Mouse (Mus musculus): Measurements from ENCODE around the gene Ankrd9. TPM values are rescaled to one million over a fixed set of nuclear protein-coding genes. Genes with fewer than 3 reads are reported as not detected.

Ankrd9 gene
- total and polyA plus RNA-seq, 3 experiments = 13.8 to 26.0 TPM; not detected in 1

DNA sequence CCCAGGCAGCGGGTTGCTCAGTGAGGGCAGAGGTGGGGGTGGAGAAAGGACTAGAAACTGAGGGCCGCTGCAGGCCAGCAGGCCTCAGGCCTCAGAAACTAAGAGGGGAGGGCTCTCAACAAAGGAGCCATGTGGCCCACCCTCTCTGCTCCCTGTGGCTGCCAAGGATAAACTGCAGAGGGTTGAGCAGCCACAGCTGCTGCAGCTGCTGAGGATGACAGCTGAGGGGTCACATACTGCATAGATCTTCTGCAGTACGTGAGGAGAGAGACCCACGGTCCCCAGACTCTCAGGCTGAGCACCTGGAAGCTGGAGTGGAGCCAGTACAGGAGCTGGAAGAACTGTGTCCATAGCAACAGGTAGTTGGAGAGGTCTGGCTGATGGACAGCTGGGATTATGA, 5.8 kb upstream of the Ankrd9 start:
- Histone ChIP-seq H3K4me3 (ENCODE audit: control insufficient read depth in 1 of 2, insufficient read depth in 1 of 2, low read depth in 2 of 2, low read length in 2 of 2) (no peak overlapping the region), H3K4me1 (ENCODE audit: control insufficient read depth in 1 of 2, insufficient read depth in 2 of 2, low read length in 2 of 2) (0 out of 4 replicates have a peak, but pooled peaks cover 0 to 4% of the 10 kb centered on the region in 2 experiments), H3K27ac (ENCODE audit: control insufficient read depth, low read depth, low read length) (no peak overlapping the region), H3K79me2 (ENCODE audit: control insufficient read depth, insufficient read depth, low read length, poor library complexity) (no peaks in the 10 kb centered on the region), H3K9me3 (replicated peaks; ENCODE audit: insufficient read depth, low read length) (no peaks in the 10 kb centered on the region), H3K36me3 (ENCODE audit: control insufficient read depth in 1 of 2, insufficient read depth in 2 of 2, low read length in 2 of 2) (no peaks in the 10 kb centered on the region), H3K27me3 (ENCODE audit: control insufficient read depth in 1 of 2, insufficient read depth in 2 of 2, low read length in 2 of 2) (no peaks in the 10 kb centered on the region), H3K9ac (ENCODE audit: control insufficient read depth, low read depth, low read length, poor library complexity, severe bottlenecking) (no peak overlapping the region)
- TF ChIP-seq SIN3A (IDR thresholded peaks at IDR 0.05; ENCODE audit: low read length) = no peak
- TF ChIP-seq ETS1 (IDR thresholded peaks at IDR 0.05; ENCODE audit: low read depth, low read length) = no peak
- TF ChIP-seq MYB (IDR thresholded peaks at IDR 0.05; ENCODE audit: low read depth, low read length) = no peak
- no peak for TF ChIP-seq MXI1 (IDR thresholded peaks at IDR 0.05; ENCODE audit: low read depth, low read length)
- no peak for TF ChIP-seq HCFC1 (IDR thresholded peaks at IDR 0.05; ENCODE audit: low read depth, low read length)
- TF ChIP-seq GATA1 (IDR thresholded peaks at IDR 0.05; ENCODE audit: low read depth, low read length) = no peak
- TF ChIP-seq KAT2A (conservative IDR thresholded peaks at IDR 0.05; ENCODE audit: low read depth, low read length) = no peak
- TF ChIP-seq POLR2A (IDR thresholded peaks at IDR 0.05; ENCODE audit: control insufficient read depth in 1 of 2, insufficient read depth in 1 of 2, low read depth in 1 of 2, low read length in 2 of 2, poor library complexity in 1 of 2) = no peak
- no peak for TF ChIP-seq CHD2 (IDR thresholded peaks at IDR 0.05; ENCODE audit: low read length)
- no peak for TF ChIP-seq ZKSCAN1 (IDR thresholded peaks at IDR 0.05; ENCODE audit: low read depth, low read length)
- TF ChIP-seq ELF1 (IDR thresholded peaks at IDR 0.05; ENCODE audit: low read depth, low read length) = no peak
- DNase-seq (ENCODE audit: low read depth, low spot score) = no peak

DNA sequence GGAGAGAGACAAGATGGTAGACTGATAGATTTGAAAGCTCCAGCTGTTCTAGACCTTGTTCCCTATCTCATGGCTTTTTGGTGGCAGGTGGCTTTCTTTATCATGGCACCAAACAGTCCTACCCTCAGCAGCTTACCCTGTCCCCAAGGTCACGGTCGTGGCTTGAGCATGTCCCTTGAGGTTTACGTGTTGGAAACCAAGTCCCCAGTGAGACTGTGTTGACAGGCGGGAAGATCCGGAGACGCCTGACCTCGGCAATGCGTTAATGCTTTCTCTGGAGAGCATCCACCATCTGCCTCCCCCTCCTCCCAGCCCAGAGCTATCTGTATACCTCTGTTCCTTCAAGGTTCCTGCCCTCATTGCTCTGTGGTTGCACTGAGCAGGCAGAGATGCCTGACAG, 4.9 kb upstream of the Ankrd9 start:
- H3K4me1 ChIP-seq (ENCODE audit: control insufficient read depth in 1 of 2, insufficient read depth in 2 of 2, low read length in 2 of 2) = peaks cover 4 to 7% of the 10 kb centered on the region in 2 experiments; a peak in 1 of 4 replicates
- no peak overlapping the region for H3K27ac ChIP-seq (ENCODE audit: control insufficient read depth, low read depth, low read length)
- H3K36me3 ChIP-seq (ENCODE audit: control insufficient read depth in 1 of 2, insufficient read depth in 2 of 2, low read length in 2 of 2) = no peaks in the 10 kb centered on the region
- peaks cover under 1% of the 10 kb centered on the region; the same call in 1 of the 2 replicates for H3K79me2 ChIP-seq (ENCODE audit: control insufficient read depth, insufficient read depth, low read length, poor library complexity)
- no peak for DNase-seq (ENCODE audit: low read depth, low spot score)
- TF ChIP-seq TCF12 (IDR thresholded peaks at IDR 0.05; ENCODE audit: low read depth, low read length) (0 out of 2 replicates have a peak, but pooled peaks have one; percentile 10), RCOR1 (IDR thresholded peaks at IDR 0.05; ENCODE audit: low read depth, low read length) (no peak), MYC (IDR thresholded peaks at IDR 0.05; ENCODE audit: low read depth, low read length) (no peak)
- H3K9me3 ChIP-seq (replicated peaks; ENCODE audit: insufficient read depth, low read length) = no peaks in the 10 kb centered on the region
- no peak overlapping the region for H3K9ac ChIP-seq (ENCODE audit: control insufficient read depth, low read depth, low read length, poor library complexity, severe bottlenecking)
- H3K27me3 ChIP-seq (ENCODE audit: control insufficient read depth in 1 of 2, insufficient read depth in 2 of 2, low read length in 2 of 2) = no peaks in the 10 kb centered on the region
- no peak overlapping the region for H3K4me3 ChIP-seq (ENCODE audit: control insufficient read depth in 1 of 2, insufficient read depth in 1 of 2, low read depth in 2 of 2, low read length in 2 of 2)

DNA sequence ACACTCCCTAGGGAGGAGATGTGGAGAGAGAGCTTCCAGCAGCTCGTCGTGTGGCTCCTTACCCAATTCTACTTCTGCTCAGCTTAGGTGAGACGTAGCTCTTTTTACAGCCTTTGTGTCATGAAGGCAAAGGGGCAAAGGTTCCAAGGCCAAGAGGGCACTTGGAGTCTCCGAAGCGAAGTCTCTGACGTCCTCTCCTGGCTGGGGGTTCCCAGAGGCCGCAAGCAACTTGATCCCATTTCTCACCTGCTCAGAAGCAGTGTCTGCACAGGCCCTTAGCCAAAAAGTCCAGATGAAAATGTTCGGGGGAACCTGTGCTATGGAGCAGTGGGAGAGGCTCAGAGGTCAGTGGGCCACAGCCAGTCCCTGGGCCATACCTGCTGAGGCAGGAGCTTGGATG, 4.2 kb upstream of the Ankrd9 start:
- Histone ChIP-seq H3K4me3 (ENCODE audit: control insufficient read depth in 1 of 2, insufficient read depth in 1 of 2, low read depth in 2 of 2, low read length in 2 of 2) (no peak overlapping the region), H3K27me3 (ENCODE audit: control insufficient read depth in 1 of 2, insufficient read depth in 2 of 2, low read length in 2 of 2) (no peaks in the 10 kb centered on the region), H3K9ac (ENCODE audit: control insufficient read depth, low read depth, low read length, poor library complexity, severe bottlenecking) (no peak overlapping the region), H3K27ac (ENCODE audit: control insufficient read depth, low read depth, low read length) (no peak overlapping the region), H3K9me3 (replicated peaks; ENCODE audit: insufficient read depth, low read length) (no peaks in the 10 kb centered on the region), H3K4me1 (ENCODE audit: control insufficient read depth in 1 of 2, insufficient read depth in 2 of 2, low read length in 2 of 2) (peaks cover 4 to 8% of the 10 kb centered on the region in 2 experiments; a peak in 2 of 4 replicates), H3K36me3 (ENCODE audit: control insufficient read depth in 1 of 2, insufficient read depth in 2 of 2, low read length in 2 of 2) (no peaks in the 10 kb centered on the region), H3K79me2 (ENCODE audit: control insufficient read depth, insufficient read depth, low read length, poor library complexity) (peaks cover 7% of the 10 kb centered on the region)
- TF ChIP-seq ELF1 (IDR thresholded peaks at IDR 0.05; ENCODE audit: low read depth, low read length) = no peak
- TF ChIP-seq NRF1 (IDR thresholded peaks at IDR 0.05; ENCODE audit: insufficient read depth, low read depth, low read length, poor library complexity, severe bottlenecking) = no peak
- no peak for TF ChIP-seq MXI1 (IDR thresholded peaks at IDR 0.05; ENCODE audit: low read depth, low read length)
- TF ChIP-seq CHD2 (IDR thresholded peaks at IDR 0.05; ENCODE audit: low read length) = no peak
- no peak for TF ChIP-seq SMC3 (IDR thresholded peaks at IDR 0.05; ENCODE audit: low read depth, low read length)
- TF ChIP-seq RCOR1 (IDR thresholded peaks at IDR 0.05; ENCODE audit: low read depth, low read length) = no peak
- no peak for TF ChIP-seq GABPA (IDR thresholded peaks at IDR 0.05; ENCODE audit: low read depth, low read length)
- TF ChIP-seq HCFC1 (IDR thresholded peaks at IDR 0.05; ENCODE audit: low read depth, low read length) = no peak
- no peak for TF ChIP-seq USF2 (IDR thresholded peaks at IDR 0.05; ENCODE audit: borderline replicate concordance in 1 of 2, insufficient read depth in 1 of 2, low read depth in 1 of 2, low read length in 2 of 2)
- no peak for TF ChIP-seq ETS1 (IDR thresholded peaks at IDR 0.05; ENCODE audit: low read depth, low read length)
- TF ChIP-seq ZKSCAN1 (IDR thresholded peaks at IDR 0.05; ENCODE audit: low read depth, low read length) = no peak
- no peak for DNase-seq (ENCODE audit: low read depth, low spot score)
